Mouse (Mus musculus): Measurements from ENCODE around the gene Cul5. TPM values are rescaled to one million over a fixed set of nuclear protein-coding genes. Genes with fewer than 3 reads are reported as not detected.

Cul5 gene
- polyA plus RNA-seq (2014; fragmentation: Nextera tagmentation; extraction: Ambion mirVana), result 46.9 and 47.8 TPM in 2 replicates

DNA sequence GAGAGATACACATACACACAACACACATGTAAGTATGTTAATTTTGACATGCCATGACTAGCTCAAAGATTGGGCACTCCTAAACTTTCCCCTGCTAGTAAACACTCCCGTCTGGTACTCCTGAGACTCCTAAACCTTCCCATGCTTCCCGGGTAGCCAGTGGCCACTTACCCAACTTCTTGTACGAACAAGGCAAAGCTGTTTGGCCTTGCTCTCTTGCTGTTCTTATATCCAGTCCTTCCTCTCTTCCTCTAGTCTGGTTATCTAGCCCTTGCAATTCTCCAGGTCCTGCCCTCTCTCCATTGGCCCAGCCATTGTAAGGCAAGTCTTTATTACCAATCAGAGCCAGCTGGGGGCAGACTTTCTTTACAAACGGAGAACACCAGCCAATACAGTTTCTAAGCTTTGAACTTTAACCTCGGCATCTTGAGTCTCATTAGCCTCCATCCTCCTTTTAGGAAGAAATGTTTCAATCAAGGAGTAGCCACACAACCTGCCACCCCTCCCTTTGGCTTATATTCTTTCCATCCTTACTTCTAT lies at the start of gene Cul5:
Gene Cul5 (minus strand): TSS at position 335 of the 540 bp plus-strand sequence.
- H3K4me1 ChIP-seq (replicated peaks; ENCODE audit: control insufficient read depth, insufficient read depth, low read length), result peaks cover 3% of the 10 kb centered on the region; the same call in 1 of the 2 replicates
- no peak for ATAC-seq (replicated peaks; ENCODE audit: low FRiP score)
- no peaks in the 10 kb centered on the region for H3K36me3 ChIP-seq (ENCODE audit: control insufficient read depth, insufficient read depth, low read length)
- H3K4me2 ChIP-seq (ENCODE audit: low read depth, low read length, severe bottlenecking), result no peak within 1 kb of the TSS
- H3K27me3 ChIP-seq (ENCODE audit: control insufficient read depth, insufficient read depth, low read length), result no peaks in the 10 kb centered on the region
- no peak within 1 kb of the TSS for H3K27ac ChIP-seq (ENCODE audit: low read depth, low read length)
- 59% methylated on average over 5 of the region's 5 CpGs for WGBS
- no peaks in the 10 kb centered on the region for H3K9me3 ChIP-seq (ENCODE audit: control insufficient read depth, low read length)
- DNase-seq (ENCODE audit: low spot score), result no peak
- H3K4me3 ChIP-seq (ENCODE audit: low read depth, low read length), result no peak within 1 kb of the TSS
- no peak within 1 kb of the TSS for H3K9ac ChIP-seq (ENCODE audit: low read length)

GRCm38 (mm10) chr9:53705992-53706696 lies 36.3 kb upstream of the Cul5 start, which contains the start of gene Rab39:
Gene Rab39 (minus strand): TSS chr9:53706232.
- peak; percentile 99 for ATAC-seq (replicated peaks; ENCODE audit: low FRiP score)
- WGBS, result under 1% methylated on average over 48 of the region's 49 CpGs

GRCm38 (mm10) chr9:53705491-53705991 lies 35.7 kb upstream of the Cul5 start:
- peak overlapping the region; percentile 60 for H3K4me3 ChIP-seq (ENCODE audit: low read depth, low read length)
- no peak for DNase-seq (ENCODE audit: low spot score)
- peak overlapping the region; percentile 69 for H3K4me2 ChIP-seq (ENCODE audit: low read depth, low read length, severe bottlenecking)
- 0% methylated on average over 28 of the region's 28 CpGs for WGBS
- no peaks in the 10 kb centered on the region; the same call in 1 of the 2 replicates for H3K4me1 ChIP-seq (replicated peaks; ENCODE audit: control insufficient read depth, insufficient read depth, low read length)
- ATAC-seq (replicated peaks; ENCODE audit: low FRiP score), result peak; percentile 13
- H3K9me3 ChIP-seq (ENCODE audit: control insufficient read depth, low read length), result no peaks in the 10 kb centered on the region
- H3K27ac ChIP-seq (ENCODE audit: low read depth, low read length), result no peak overlapping the region; the same call in 1 of the 2 replicates
- no peaks in the 10 kb centered on the region for H3K36me3 ChIP-seq (ENCODE audit: control insufficient read depth, insufficient read depth, low read length)
- no peaks in the 10 kb centered on the region for H3K27me3 ChIP-seq (ENCODE audit: control insufficient read depth, insufficient read depth, low read length)
- peak overlapping the region; percentile 61 for H3K9ac ChIP-seq (ENCODE audit: low read length)

More at GRCm38 (mm10) chr9:53705992-53706696, 36.3 kb upstream of the Cul5 start, which contains the start of gene Rab39:
- no peak within 1 kb of the TSS; the same call in 1 of the 2 replicates for H3K27ac ChIP-seq (ENCODE audit: low read depth, low read length)
- no peaks in the 10 kb centered on the region; the same call in 1 of the 2 replicates for H3K4me1 ChIP-seq (replicated peaks; ENCODE audit: control insufficient read depth, insufficient read depth, low read length)
- H3K4me2 ChIP-seq (ENCODE audit: low read depth, low read length, severe bottlenecking), result peak within 1 kb of the TSS; percentile 69
- no peaks in the 10 kb centered on the region for H3K36me3 ChIP-seq (ENCODE audit: control insufficient read depth, insufficient read depth, low read length)
- no peaks in the 10 kb centered on the region for H3K27me3 ChIP-seq (ENCODE audit: control insufficient read depth, insufficient read depth, low read length)
- peak within 1 kb of the TSS; percentile 60 for H3K4me3 ChIP-seq (ENCODE audit: low read depth, low read length)
- peak; percentile 97 for DNase-seq (ENCODE audit: low spot score)
- H3K9ac ChIP-seq (ENCODE audit: low read length), result peak within 1 kb of the TSS; percentile 61
- no peaks in the 10 kb centered on the region for H3K9me3 ChIP-seq (ENCODE audit: control insufficient read depth, low read length)

DNA sequence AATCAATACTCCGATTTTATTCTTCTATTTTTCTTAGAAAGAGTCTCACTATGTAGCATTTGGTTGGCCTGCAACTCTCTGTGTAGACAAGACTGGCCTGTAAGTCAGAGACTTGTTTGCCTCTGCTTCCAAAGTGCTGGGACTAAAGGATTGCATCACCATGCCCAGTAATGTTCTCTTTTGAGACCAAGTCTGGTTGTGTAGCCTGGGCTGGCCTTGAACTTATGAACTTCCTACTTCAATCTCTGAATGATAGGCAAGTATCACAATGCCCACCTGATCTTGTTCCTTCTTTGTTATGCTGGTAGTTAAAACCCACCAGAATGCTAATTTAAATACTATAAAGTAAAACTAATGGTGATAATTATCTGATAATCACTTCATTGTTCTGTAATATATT lies 33.2 kb upstream of the Cul5 start:
- ATAC-seq (replicated peaks; ENCODE audit: low FRiP score) (no peak), DNase-seq (ENCODE audit: low spot score) (no peak)
- no peaks in the 10 kb centered on the region for H3K36me3 ChIP-seq (ENCODE audit: control insufficient read depth, insufficient read depth, low read length)
- H3K27me3 ChIP-seq (ENCODE audit: control insufficient read depth, insufficient read depth, low read length), result no peaks in the 10 kb centered on the region
- H3K4me1 ChIP-seq (replicated peaks; ENCODE audit: control insufficient read depth, insufficient read depth, low read length), result no peaks in the 10 kb centered on the region; the same call in 1 of the 2 replicates
- 84% methylated on average over 1 of the region's 1 CpGs for WGBS
- no peak overlapping the region for H3K4me2 ChIP-seq (ENCODE audit: low read depth, low read length, severe bottlenecking)
- no peak overlapping the region for H3K27ac ChIP-seq (ENCODE audit: low read depth, low read length)
- no peaks in the 10 kb centered on the region for H3K9me3 ChIP-seq (ENCODE audit: control insufficient read depth, low read length)
- no peak overlapping the region for H3K9ac ChIP-seq (ENCODE audit: low read length)
- no peak overlapping the region for H3K4me3 ChIP-seq (ENCODE audit: low read depth, low read length)

GRCm38 (mm10) chr9:53700496-53700895 lies 30.7 kb upstream of the Cul5 start:
- no peaks in the 10 kb centered on the region for H3K9me3 ChIP-seq (ENCODE audit: control insufficient read depth, low read length)
- no peak overlapping the region for H3K27ac ChIP-seq (ENCODE audit: low read depth, low read length)
- H3K4me2 ChIP-seq (ENCODE audit: low read depth, low read length, severe bottlenecking), result no peak overlapping the region
- ATAC-seq (replicated peaks; ENCODE audit: low FRiP score) (no peak), DNase-seq (ENCODE audit: low spot score) (no peak)
- no peak overlapping the region for H3K9ac ChIP-seq (ENCODE audit: low read length)
- no peak overlapping the region for H3K4me3 ChIP-seq (ENCODE audit: low read depth, low read length)
- no peaks in the 10 kb centered on the region for H3K4me1 ChIP-seq (replicated peaks; ENCODE audit: control insufficient read depth, insufficient read depth, low read length)
- whole genome bisulfite sequencing, result 77% methylated on average over 4 of the region's 4 CpGs
- no peaks in the 10 kb centered on the region for H3K27me3 ChIP-seq (ENCODE audit: control insufficient read depth, insufficient read depth, low read length)
- no peaks in the 10 kb centered on the region for H3K36me3 ChIP-seq (ENCODE audit: control insufficient read depth, insufficient read depth, low read length)

- H3K9me3 ChIP-seq (ENCODE audit: control insufficient read depth, low read length), result no peaks in the 10 kb centered on the region
- ATAC-seq (replicated peaks; ENCODE audit: low FRiP score), result no peak
Measured at GRCm38 (mm10) chr9:53695846-53696245, 26.0 kb upstream of the Cul5 start.

DNA sequence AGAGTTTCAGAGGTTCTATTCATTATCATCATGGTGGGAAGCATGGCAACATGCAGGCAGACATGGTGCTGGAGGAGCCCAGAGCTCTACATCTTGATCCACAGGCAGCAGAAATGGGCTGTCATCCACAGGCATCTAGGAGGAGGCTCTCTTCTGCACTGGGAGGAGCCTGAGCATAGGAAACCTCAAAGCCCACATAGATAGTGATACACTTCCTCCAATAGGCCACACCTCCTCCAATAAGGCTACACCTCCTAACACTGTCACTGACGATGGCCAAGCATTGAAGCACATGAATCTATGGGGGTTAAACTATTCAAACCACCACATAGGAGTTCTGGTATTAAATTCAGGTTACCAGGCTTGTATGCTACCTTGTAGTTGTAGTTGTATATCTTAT lies 23.9 kb upstream of the Cul5 start:
- no peak overlapping the region for H3K4me2 ChIP-seq (ENCODE audit: low read depth, low read length, severe bottlenecking)
- no peaks in the 10 kb centered on the region for H3K36me3 ChIP-seq (ENCODE audit: control insufficient read depth, insufficient read depth, low read length)
- H3K27me3 ChIP-seq (ENCODE audit: control insufficient read depth, insufficient read depth, low read length), result no peaks in the 10 kb centered on the region
- H3K27ac ChIP-seq (ENCODE audit: low read depth, low read length), result no peak overlapping the region
- no peak overlapping the region for H3K4me3 ChIP-seq (ENCODE audit: low read depth, low read length)
- H3K4me1 ChIP-seq (replicated peaks; ENCODE audit: control insufficient read depth, insufficient read depth, low read length), result no peaks in the 10 kb centered on the region
- WGBS, result 82% methylated on average over 1 of the region's 1 CpGs
- no peaks in the 10 kb centered on the region for H3K9me3 ChIP-seq (ENCODE audit: control insufficient read depth, low read length)
- H3K9ac ChIP-seq (ENCODE audit: low read length), result no peak overlapping the region
- no peak for DNase-seq (ENCODE audit: low spot score)
- no peak for ATAC-seq (replicated peaks; ENCODE audit: low FRiP score)

More at GRCm38 (mm10) chr9:53695846-53696245, 26.0 kb upstream of the Cul5 start:
- WGBS, result 85% methylated on average over 5 of the region's 5 CpGs
- H3K36me3 ChIP-seq (ENCODE audit: control insufficient read depth, insufficient read depth, low read length), result no peaks in the 10 kb centered on the region
- no peaks in the 10 kb centered on the region for H3K27me3 ChIP-seq (ENCODE audit: control insufficient read depth, insufficient read depth, low read length)
- no peak overlapping the region for H3K4me3 ChIP-seq (ENCODE audit: low read depth, low read length)
- DNase-seq (ENCODE audit: low spot score), result no peak
- H3K9ac ChIP-seq (ENCODE audit: low read length), result no peak overlapping the region
- no peak overlapping the region for H3K27ac ChIP-seq (ENCODE audit: low read depth, low read length)
- no peaks in the 10 kb centered on the region for H3K4me1 ChIP-seq (replicated peaks; ENCODE audit: control insufficient read depth, insufficient read depth, low read length)
- no peak overlapping the region for H3K4me2 ChIP-seq (ENCODE audit: low read depth, low read length, severe bottlenecking)

GRCm38 (mm10) chr9:53691745-53692670 lies 22.2 kb upstream of the Cul5 start:
- ATAC-seq (replicated peaks; ENCODE audit: low FRiP score) (no peak), DNase-seq (ENCODE audit: low spot score) (no peak)
- H3K27ac ChIP-seq (ENCODE audit: low read depth, low read length), result no peak overlapping the region
- no peaks in the 10 kb centered on the region for H3K4me1 ChIP-seq (replicated peaks; ENCODE audit: control insufficient read depth, insufficient read depth, low read length)
- no peaks in the 10 kb centered on the region for H3K27me3 ChIP-seq (ENCODE audit: control insufficient read depth, insufficient read depth, low read length)
- H3K4me2 ChIP-seq (ENCODE audit: low read depth, low read length, severe bottlenecking), result no peak overlapping the region
- no peak overlapping the region for H3K9ac ChIP-seq (ENCODE audit: low read length)
- H3K4me3 ChIP-seq (ENCODE audit: low read depth, low read length), result no peak overlapping the region
- 55% methylated on average over 7 of the region's 7 CpGs for WGBS
- H3K36me3 ChIP-seq (ENCODE audit: control insufficient read depth, insufficient read depth, low read length), result no peaks in the 10 kb centered on the region
- H3K9me3 ChIP-seq (ENCODE audit: control insufficient read depth, low read length), result no peaks in the 10 kb centered on the region

All from forebrain, embryonic 11.5 days (tissue).